Mouse (Mus musculus): ENCODE data around the gene Mau2.

- TF ChIP-seq GATA1 (IDR thresholded peaks at IDR 0.05; ENCODE audit: borderline replicate concordance, low read length) (no peak), FLI1 (IDR thresholded peaks at IDR 0.05; ENCODE audit: low read length) (no peak)
Measured at GRCm38 (mm10) chr8:70041885-70042546, 518 bp downstream of the Mau2 start.
